Comparison of ENCODE assay signal across 22 mouse cellular contexts in the genomic region with DNA sequence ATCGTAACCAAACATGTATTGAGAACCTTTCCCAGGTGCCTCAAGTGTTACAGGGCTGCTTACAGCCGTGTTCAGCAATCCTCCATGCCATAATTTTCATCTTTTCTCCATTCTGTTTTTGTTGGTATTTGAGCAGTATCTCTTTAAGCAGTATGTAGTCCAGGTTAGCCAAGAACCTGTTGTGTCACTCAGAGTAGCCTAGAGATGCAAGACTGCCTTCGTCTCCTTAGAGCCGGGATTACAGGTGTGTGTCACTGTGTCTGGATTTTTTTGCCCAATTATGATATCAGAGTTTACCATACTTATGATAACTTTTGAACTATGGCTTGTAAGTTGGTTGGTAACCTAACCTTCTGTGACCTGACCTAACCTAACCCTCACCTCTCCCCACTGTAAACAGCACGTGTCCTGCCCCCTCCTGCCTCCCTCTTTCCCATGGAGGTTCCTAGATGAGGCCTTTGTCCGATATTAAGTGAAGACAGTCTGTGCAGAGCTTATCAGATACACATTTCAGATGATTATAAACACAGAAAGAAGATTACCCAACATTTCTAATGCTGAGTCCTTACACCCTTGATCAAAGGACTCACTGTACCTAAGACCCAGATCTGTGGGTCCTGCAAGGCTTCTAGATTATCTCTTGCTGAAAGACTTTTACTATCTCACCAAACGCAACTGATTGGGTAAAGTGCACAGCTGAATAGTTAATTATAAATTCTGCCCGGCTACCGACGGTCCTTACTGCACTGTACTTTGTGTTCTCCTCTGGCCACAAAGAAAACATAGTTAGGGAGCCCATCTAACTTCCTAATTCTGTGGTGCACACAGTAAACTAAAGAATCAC. TPM values are rescaled to one million over a fixed set of nuclear protein-coding genes. Genes with fewer than 3 reads are reported as not detected.
A peak's percentile ranks its signal among the peaks of the same experiment; 100 is the strongest.
DNase-seq lines count a peak whose midpoint lies in the region; ATAC-seq and TF ChIP-seq lines count a peak whose summit lies in the region.
"Had no signal": no experiment of that assay in that cellular context is flagged by ENCODE, and none has a peak within 500 bp of the region (broad histone marks: within the 10 kb centered on the region; RNA-seq: fewer than 3 reads in every experiment).

No protein-coding gene starts in this region.

- 29% methylated on average over 10 of the region's 10 CpGs for WGBS in liver, adult 2 months
- WGBS in liver, embryonic 14.5 days (ENCODE audit: insufficient replicate concordance): 54% methylated on average over 10 of the region's 10 CpGs
- 37% methylated on average over 10 of the region's 10 CpGs for WGBS in small intestine, adult 2 months
- WGBS in forebrain, embryonic 15.5 days: 82% methylated on average over 10 of the region's 10 CpGs

- H3K4me3 ChIP-seq in liver, adult 2 months (ENCODE audit: insufficient read depth, low read depth, low read length): no peak overlapping the region
- no peak overlapping the region for H3K4me3 ChIP-seq in liver, embryonic 14.5 days (ENCODE audit: insufficient read depth in 1 of 2, low read depth in 2 of 2, low read length in 2 of 2)
- H3K4me3 ChIP-seq in small intestine, adult 2 months (ENCODE audit: low read depth, low read length): no peak overlapping the region
- H3K4me3 ChIP-seq in forebrain, embryonic 15.5 days: no peak overlapping the region
- H3K4me3 ChIP-seq: embryonic facial prominence, embryonic 12.5 days; heart, adult 2 months; heart, embryonic 15.5 days; hindbrain, embryonic 10.5 days had no signal

- no peak overlapping the region; the same call in 1 of the 2 replicates for H3K4me2 ChIP-seq in liver, embryonic 14.5 days (ENCODE audit: low read depth)
- H3K4me2 ChIP-seq in forebrain, embryonic 15.5 days (replicated peaks): no peak overlapping the region
- H3K4me2 ChIP-seq: embryonic facial prominence, embryonic 12.5 days; heart, embryonic 11.5 days; heart, embryonic 15.5 days had no signal

- H3K79me2 ChIP-seq in liver, adult 2 months (ENCODE audit: control insufficient read depth, insufficient read depth, low read length): no peaks in the 10 kb centered on the region

- peak overlapping the region; percentile 57 for H3K9ac ChIP-seq in liver, adult 2 months (ENCODE audit: low read depth, low read length)
- no peak overlapping the region for H3K9ac ChIP-seq in liver, embryonic 14.5 days (replicated peaks)
- no peak overlapping the region for H3K9ac ChIP-seq in forebrain, embryonic 15.5 days (replicated peaks)
- H3K9ac ChIP-seq: embryonic facial prominence, embryonic 12.5 days; heart, embryonic 15.5 days had no signal

- no peak for TF ChIP-seq CTCF in liver, adult 2 months (IDR thresholded peaks at IDR 0.05; ENCODE audit: low read depth, low read length)
- no peak for TF ChIP-seq CTCF in liver, embryonic 14.5 days (IDR thresholded peaks at IDR 0.05; ENCODE audit: low read depth)
- TF ChIP-seq CTCF in small intestine, adult 2 months (IDR thresholded peaks at IDR 0.05; ENCODE audit: extremely low read depth, insufficient read length, insufficient replicate concordance, low read depth, low read length): no peak

- intact Hi-C loops in heart, postnatal 25 days (cut with DNase I): no loop called here

- no peak for TF ChIP-seq EP300 in liver, embryonic 14.5 days (IDR thresholded peaks at IDR 0.05; ENCODE audit: low read depth)

- no peaks in the 10 kb centered on the region for H3K9me3 ChIP-seq in liver, embryonic 14.5 days (ENCODE audit: control insufficient read depth, low read length)
- H3K9me3 ChIP-seq in forebrain, embryonic 15.5 days: no peaks in the 10 kb centered on the region
- H3K9me3 ChIP-seq: embryonic facial prominence, embryonic 12.5 days; G1E; heart, embryonic 15.5 days; hindbrain, embryonic 10.5 days had no signal

- peak; percentile 55 for DNase-seq in heart, adult 11 months
- no peak for DNase-seq in heart, postnatal 25 days (ENCODE audit: low spot score)
- DNase-seq in liver, adult 2 months (ENCODE audit: extremely low read depth, low read depth, low spot score): peak; percentile 92
- DNase-seq in liver: no peak
- DNase-seq in liver, embryonic 14.5 days (ENCODE audit: low read depth in 3 of 3, low spot score in 3 of 3): no peak
- DNase-seq in ovary, postnatal 10 days (ENCODE audit: low spot score): no peak
- DNase-seq: adrenal gland, postnatal 10 days; B cell, adult 2 months; cerebellum, adult 11 months; cerebellum, adult 8-10 months; cerebellum, postnatal 25 days; gastrocnemius, postnatal 10 days; heart, adult 2 months; heart, postnatal 14 days had no signal

- peaks cover 32% of the 10 kb centered on the region for H3K36me3 ChIP-seq in liver, adult 2 months (ENCODE audit: control insufficient read depth, insufficient read depth, low read length)
- no peaks in the 10 kb centered on the region for H3K36me3 ChIP-seq in liver, embryonic 14.5 days (replicated peaks; ENCODE audit: control insufficient read depth, insufficient read depth, low read depth)
- H3K36me3 ChIP-seq in small intestine, adult 2 months (ENCODE audit: control insufficient read depth, insufficient read depth, low read length): peaks cover 8% of the 10 kb centered on the region
- peaks cover 14% of the 10 kb centered on the region for H3K36me3 ChIP-seq in forebrain, embryonic 15.5 days

- peak overlapping the region; percentile 92 for H3K27ac ChIP-seq in liver, adult 2 months (replicated peaks; ENCODE audit: insufficient read depth, low read depth, low read length)
- H3K27ac ChIP-seq in liver, embryonic 14.5 days: no peak overlapping the region
- peak overlapping the region; percentile 76 for H3K27ac ChIP-seq in small intestine, adult 2 months (ENCODE audit: insufficient read depth, low read depth, low read length)
- H3K27ac ChIP-seq in forebrain, embryonic 15.5 days (replicated peaks): no peak overlapping the region
- H3K27ac ChIP-seq: embryonic facial prominence, embryonic 12.5 days; heart, adult 2 months; heart, embryonic 15.5 days; hindbrain, embryonic 10.5 days had no signal

- peaks cover 7% of the 10 kb centered on the region for H3K4me1 ChIP-seq in liver, adult 2 months (ENCODE audit: control insufficient read depth, insufficient read depth, low read length)
- H3K4me1 ChIP-seq in liver, embryonic 14.5 days (replicated peaks; ENCODE audit: control insufficient read depth in 2 of 2, insufficient read depth in 2 of 2, low read length in 1 of 2): peaks cover 0 to 6% of the 10 kb centered on the region in 2 experiments; a peak in 1 of 4 replicates
- H3K4me1 ChIP-seq in small intestine, adult 2 months (ENCODE audit: control insufficient read depth, insufficient read depth, insufficient read length, low read length): peaks cover 8% of the 10 kb centered on the region; the same call in 1 of the 2 replicates
- no peaks in the 10 kb centered on the region for H3K4me1 ChIP-seq in forebrain, embryonic 15.5 days
- H3K4me1 ChIP-seq: embryonic facial prominence, embryonic 12.5 days; heart, embryonic 15.5 days; hindbrain, embryonic 10.5 days had no signal

- H3K27me3 ChIP-seq in liver, adult 2 months (ENCODE audit: control insufficient read depth, insufficient read depth, low read length): no peaks in the 10 kb centered on the region
- H3K27me3 ChIP-seq in liver, embryonic 14.5 days (ENCODE audit: control insufficient read depth, insufficient read depth, low read length): no peaks in the 10 kb centered on the region
- no peaks in the 10 kb centered on the region for H3K27me3 ChIP-seq in small intestine, adult 2 months (ENCODE audit: control insufficient read depth, insufficient read depth, low read length)
- no peaks in the 10 kb centered on the region for H3K27me3 ChIP-seq in forebrain, embryonic 15.5 days
- H3K27me3 ChIP-seq: embryonic facial prominence, embryonic 12.5 days; heart, embryonic 15.5 days had no signal

- TF ChIP-seq POLR2A in liver, adult 2 months (IDR thresholded peaks at IDR 0.05; ENCODE audit: extremely low read depth, insufficient read depth, low read length): no peak
- TF ChIP-seq POLR2A in small intestine, adult 2 months (IDR thresholded peaks at IDR 0.05; ENCODE audit: low read depth, low read length): no peak

- ATAC-seq in liver, embryonic 14.5 days (ENCODE audit: insufficient read depth): peak; percentile 60; the same call in 1 of the 2 replicates
- no peak for ATAC-seq in forebrain, embryonic 15.5 days (replicated peaks)
- ATAC-seq: CD4-positive, CD25-positive, alpha-beta regulatory T cell, adult 4 months had no signal

RNA-seq across cellular contexts. Expression of gene Msmo1, which starts 12.8 kb away (rescaled TPM):
- 1 to 10 TPM; 6.1 to 8.9 TPM for total RNA-seq in heart, postnatal 25 days (2021)
- total RNA-seq in liver, adult 2 months (2014; rRNA removed): 262 and 352 TPM in 2 replicates
- 84.3 and 87.0 TPM in 2 replicates for polyA plus RNA-seq in liver, adult 2 months (2012; rRNA removed)
- 51.4 and 57.1 TPM in 2 replicates for polyA plus RNA-seq in liver, embryonic 14.5 days (2012; rRNA removed)
- polyA plus RNA-seq in liver, embryonic 14.5 days (2014; fragmentation: Nextera tagmentation; extraction: Ambion mirVana): 119 and 131 TPM in 2 replicates
- 3.3 and 6.3 TPM in 2 replicates for polyA plus RNA-seq in small intestine, adult 2 months (2012; rRNA removed)
- polyA plus RNA-seq in forebrain, embryonic 15.5 days (2015; fragmentation: Nextera tagmentation; extraction: Ambion mirVana): 130 and 142 TPM in 2 replicates

RNA-seq across cellular contexts. Expression of gene Cpe, which starts 53.6 kb away (rescaled TPM):
- total RNA-seq in heart, postnatal 25 days (2021): 100 to 1,000 TPM; 261 to 293 TPM
- total RNA-seq in liver, adult 2 months (2014; rRNA removed): 1.0 and 1.7 TPM in 2 replicates
- polyA plus RNA-seq in liver, adult 2 months (2012; rRNA removed): 0.25 and 0.28 TPM in 2 replicates
- 0.87 and 1.2 TPM in 2 replicates for polyA plus RNA-seq in liver, embryonic 14.5 days (2012; rRNA removed)
- 1.4 and 2.2 TPM in 2 replicates for polyA plus RNA-seq in liver, embryonic 14.5 days (2014; fragmentation: Nextera tagmentation; extraction: Ambion mirVana)
- 24.5 and 56.7 TPM in 2 replicates for polyA plus RNA-seq in small intestine, adult 2 months (2012; rRNA removed)
- 444 and 498 TPM in 2 replicates for polyA plus RNA-seq in forebrain, embryonic 15.5 days (2015; fragmentation: Nextera tagmentation; extraction: Ambion mirVana)
- polyA plus RNA-seq: G1E had no signal

Comparison
In these comparisons a context has a peak if more than half of its experiments do, and no peak if none do; other contexts are left out.
1. DNase-seq: peak in heart, adult 11 months (single experiment) and liver, adult 2 months (single experiment); none in heart, postnatal 25 days (single experiment), liver (single experiment), liver, embryonic 14.5 days (0 of 3) and ovary, postnatal 10 days (single experiment).
2. H3K27ac ChIP-seq: peak in liver, adult 2 months (single experiment) and small intestine, adult 2 months (single experiment); none in liver, embryonic 14.5 days (single experiment) and forebrain, embryonic 15.5 days (single experiment).